Mouse (Mus musculus) CH12.LX (cell line): ENCODE data around the gene Rplp1. TPM values are rescaled to one million over a fixed set of nuclear protein-coding genes. Genes with fewer than 3 reads are reported as not detected.

Experiments used
- DNase-seq: peaks from one replicate; pipeline ENCODE4 v3.0.0-alpha.2; 2013; ENCODE audit errors: extremely low read depth
- H3K27ac ChIP-seq: 2 replicates; pipeline ENCODE4 v1.5.1; 2012; ENCODE audit warnings: low read depth, mild to moderate bottlenecking, control low read depth, moderate library complexity; ENCODE audit not compliant: insufficient read depth
- H3K27me3 ChIP-seq: replicated peaks from 2 replicates; pipeline ENCODE3; 2012; ENCODE audit warnings: inconsistent platforms
- H3K36me3 ChIP-seq, 2 experiments: replicated peaks in 1 of 2; 2 replicates each; pipeline versions ENCODE3 to v1.6.1; 2012; ENCODE audit warnings: inconsistent platforms in 1 of 2, low read length in 1 of 2, mild to moderate bottlenecking in 1 of 2, mixed read lengths in 1 of 2, moderate library complexity in 1 of 2; ENCODE audit not compliant: control insufficient read depth in 1 of 2, insufficient read depth in 1 of 2
- H3K4me1 ChIP-seq, 2 experiments: 2 replicates each; pipeline ENCODE4 v1.6.1; 2012; ENCODE audit warnings: inconsistent platforms in 1 of 2, moderate library complexity in 1 of 2; ENCODE audit not compliant: insufficient read depth in 2 of 2, control insufficient read depth in 1 of 2
- H3K4me2 ChIP-seq: 2 replicates; pipeline ENCODE4 v1.6.1; 2012; ENCODE audit warnings: low read depth, mild to moderate bottlenecking, control low read depth; ENCODE audit not compliant: poor library complexity, insufficient read depth, severe bottlenecking
- H3K4me3 ChIP-seq, 3 experiments: fragments of 150-350 bp in 1 of 3; sonication (generic) in 1 of 3; replicated peaks in 1 of 3; 2 replicates each; pipeline versions ENCODE3 to v1.5.1; 2011 to 2012; ENCODE audit warnings: low read depth in 2 of 3, low read length in 2 of 3, mild to moderate bottlenecking in 2 of 3, moderate library complexity in 2 of 3, control low read depth in 1 of 3, improper control_type of control experiment in 1 of 3, inconsistent platforms in 1 of 3, mixed read lengths in 1 of 3; ENCODE audit not compliant: poor library complexity in 1 of 3
- H3K79me2 ChIP-seq: replicated peaks from 2 replicates; pipeline ENCODE4 v1.6.1; 2012; ENCODE audit warnings: mild to moderate bottlenecking, moderate library complexity; ENCODE audit not compliant: control insufficient read depth, poor library complexity, insufficient read depth, severe bottlenecking; ENCODE audit errors: extremely low read depth
- H3K9ac ChIP-seq: 2 replicates; pipeline ENCODE4 v1.6.1; 2012; ENCODE audit warnings: low read depth, mild to moderate bottlenecking, control low read depth, moderate library complexity; ENCODE audit not compliant: insufficient read depth
- H3K9me3 ChIP-seq: replicated peaks from 2 replicates; pipeline ENCODE3; 2012; ENCODE audit warnings: low read length, inconsistent platforms, mixed read lengths
- BHLHE40 ChIP-seq: IDR thresholded peaks from 2 replicates; pipeline ENCODE4 v1.6.1; 2011; ENCODE audit warnings: mild to moderate bottlenecking, low read depth, low read length, improper control_type of control experiment
- CHD1 ChIP-seq: IDR thresholded peaks from 2 replicates; pipeline ENCODE4 v1.6.1; 2012; ENCODE audit warnings: low read depth, low read length, improper control_type of control experiment, inconsistent platforms
- CTCF ChIP-seq, 2 experiments: IDR thresholded peaks in 1 of 2; conservative IDR thresholded peaks in 1 of 2; 2 replicates each; pipeline ENCODE4 v1.5.1; 2011 to 2012; ENCODE audit warnings: low read depth in 2 of 2, low read length in 2 of 2, improper control_type of control experiment in 1 of 2, inconsistent platforms in 1 of 2, mild to moderate bottlenecking in 1 of 2, moderate library complexity in 1 of 2
- E2F4 ChIP-seq: IDR thresholded peaks from 2 replicates; pipeline ENCODE4 v1.6.1; 2011; ENCODE audit warnings: low read depth, low read length, improper control_type of control experiment; ENCODE audit not compliant: insufficient replicate concordance
- ELF1 ChIP-seq: IDR thresholded peaks from 2 replicates; pipeline ENCODE4 v1.6.1; 2014; ENCODE audit warnings: low read depth, mild to moderate bottlenecking, inconsistent platforms, low read length, improper control_type of control experiment
- EP300 ChIP-seq: IDR thresholded peaks from 2 replicates; pipeline ENCODE4 v1.6.1; 2011; ENCODE audit warnings: low read length, improper control_type of control experiment
- ETS1 ChIP-seq: conservative IDR thresholded peaks from 2 replicates; pipeline ENCODE4 v1.6.1; 2012; ENCODE audit warnings: low read depth, mild to moderate bottlenecking, inconsistent platforms, low read length, improper control_type of control experiment, moderate library complexity
- HCFC1 ChIP-seq: IDR thresholded peaks from 2 replicates; pipeline ENCODE4 v1.6.1; 2012; ENCODE audit warnings: low read depth, mild to moderate bottlenecking, inconsistent platforms, low read length, improper control_type of control experiment
- IRF4 ChIP-seq: IDR thresholded peaks from 2 replicates; pipeline ENCODE4 v1.6.1; 2014; ENCODE audit warnings: low read depth, mild to moderate bottlenecking, inconsistent platforms, low read length, improper control_type of control experiment
- JUND ChIP-seq: conservative IDR thresholded peaks from 2 replicates; pipeline ENCODE4 v1.6.1; 2011; ENCODE audit warnings: low read depth, low read length, improper control_type of control experiment
- MAFK ChIP-seq: IDR thresholded peaks from 2 replicates; pipeline ENCODE4 v1.6.1; 2011; ENCODE audit warnings: low read length, improper control_type of control experiment; ENCODE audit not compliant: insufficient replicate concordance
- MAX ChIP-seq: IDR thresholded peaks from 2 replicates; pipeline ENCODE4 v1.6.1; 2011; ENCODE audit warnings: low read length, improper control_type of control experiment
- MAZ ChIP-seq: IDR thresholded peaks from 2 replicates; pipeline ENCODE4 v1.6.1; 2012; ENCODE audit warnings: low read depth, mild to moderate bottlenecking, inconsistent platforms, low read length, improper control_type of control experiment, moderate library complexity
- MEF2A ChIP-seq: IDR thresholded peaks from 2 replicates; pipeline ENCODE4 v1.6.1; 2014; ENCODE audit warnings: low read depth, mild to moderate bottlenecking, inconsistent platforms, low read length, improper control_type of control experiment, borderline replicate concordance
- MXI1 ChIP-seq: IDR thresholded peaks from 2 replicates; pipeline ENCODE4 v1.6.1; 2011; ENCODE audit warnings: mild to moderate bottlenecking, low read depth, low read length, improper control_type of control experiment
- NELFE ChIP-seq: IDR thresholded peaks from 2 replicates; pipeline ENCODE4 v1.6.1; 2011; ENCODE audit warnings: low read depth, low read length, improper control_type of control experiment
- PAX5 ChIP-seq: IDR thresholded peaks from 2 replicates; pipeline ENCODE4 v1.6.1; 2012; ENCODE audit warnings: low read length, inconsistent platforms, mixed read lengths
- POLR2A ChIP-seq: IDR thresholded peaks from 2 replicates; pipeline ENCODE4 v1.6.1; 2011; ENCODE audit warnings: low read depth, mild to moderate bottlenecking, improper control_type of control experiment, low read length
- POLR2AphosphoS2 ChIP-seq: IDR thresholded peaks from 2 replicates; pipeline ENCODE4 v1.6.1; 2011; ENCODE audit warnings: low read depth, low read length, improper control_type of control experiment
- RAD21 ChIP-seq: IDR thresholded peaks from 2 replicates; pipeline ENCODE4 v1.6.1; 2011; ENCODE audit warnings: low read depth, mild to moderate bottlenecking, low read length, improper control_type of control experiment, moderate library complexity
- RCOR1 ChIP-seq: conservative IDR thresholded peaks from 2 replicates; pipeline ENCODE4 v1.6.1; 2012; ENCODE audit warnings: low read depth, mild to moderate bottlenecking, inconsistent platforms, low read length, improper control_type of control experiment
- SMC3 ChIP-seq: IDR thresholded peaks from 2 replicates; pipeline ENCODE4 v1.6.1; 2011; ENCODE audit warnings: low read depth, low read length, improper control_type of control experiment
- TBP ChIP-seq: conservative IDR thresholded peaks from 2 replicates; pipeline ENCODE4 v1.6.1; 2011; ENCODE audit warnings: low read depth, low read length, improper control_type of control experiment
- TCF12 ChIP-seq: IDR thresholded peaks from 2 replicates; pipeline ENCODE4 v1.6.1; 2014; ENCODE audit warnings: low read depth, mild to moderate bottlenecking, inconsistent platforms, low read length, improper control_type of control experiment
- UBTF ChIP-seq: IDR thresholded peaks from 2 replicates; pipeline ENCODE4 v1.6.1; 2012; ENCODE audit warnings: low read depth, mild to moderate bottlenecking, inconsistent platforms, low read length, improper control_type of control experiment, moderate library complexity
- USF1 ChIP-seq: IDR thresholded peaks from 2 replicates; pipeline ENCODE4 v1.6.1; 2014; ENCODE audit warnings: low read depth, mild to moderate bottlenecking, inconsistent platforms, low read length, improper control_type of control experiment
- USF2 ChIP-seq: conservative IDR thresholded peaks from 2 replicates; pipeline ENCODE4 v1.6.1; 2011; ENCODE audit warnings: low read depth, low read length, improper control_type of control experiment
- ZC3H11A ChIP-seq: IDR thresholded peaks from 2 replicates; pipeline ENCODE4 v1.6.1; 2012; ENCODE audit warnings: low read depth, mild to moderate bottlenecking, inconsistent platforms, low read length, improper control_type of control experiment
- ZKSCAN1 ChIP-seq: IDR thresholded peaks from 2 replicates; pipeline ENCODE4 v1.6.1; 2012; ENCODE audit warnings: low read depth, inconsistent platforms, low read length, improper control_type of control experiment, borderline replicate concordance
- ZMIZ1 ChIP-seq: IDR thresholded peaks from 2 replicates; pipeline ENCODE4 v1.6.1; 2012; ENCODE audit warnings: low read depth, mild to moderate bottlenecking, inconsistent platforms, low read length, improper control_type of control experiment
- dilution Hi-C: fragments of 300-500 bp; cut with MboI; formaldehyde crosslinking; loops from 2 replicates; pipeline ENCODE4 v1.14.3; 2020; ENCODE audit warnings: low sequenced_read_pairs; ENCODE audit not compliant: extremely low pct_unique_long_range_greater_than_20kb, extremely low pct_ligation_motif_present
- in situ Hi-C: fragments of 300-500 bp; cut with MboI; formaldehyde crosslinking; loops from 3 replicates; pipeline ENCODE4 v1.14.3; 2019; ENCODE audit warnings: low sequenced_read_pairs, low pct_ligation_motif_present, low pct_unique_long_range_greater_than_20kb, mixed read lengths
- polyA plus RNA-seq: library from polyadenylated mRNA; unstranded; fragments of >175 nt; gene quantifications from 2 replicates; pipeline ENCODE4 v1.2.1, GENCODE M21; 2012; ENCODE audit warnings: low read depth; ENCODE audit not compliant: insufficient read length
- total RNA-seq, 2 experiments: library from RNA; depleted of rRNA; stranded (reverse); fragments of 300-350 nt in 1 of 2; fragments of >200 nt in 1 of 2; gene quantifications; 2 replicates each; pipeline ENCODE4 v1.2.3; 2012 to 2014

Rplp1 gene
- total and polyA plus RNA-seq, 3 experiments = 6,276 to 13,782 (median 7,835) TPM

DNA sequence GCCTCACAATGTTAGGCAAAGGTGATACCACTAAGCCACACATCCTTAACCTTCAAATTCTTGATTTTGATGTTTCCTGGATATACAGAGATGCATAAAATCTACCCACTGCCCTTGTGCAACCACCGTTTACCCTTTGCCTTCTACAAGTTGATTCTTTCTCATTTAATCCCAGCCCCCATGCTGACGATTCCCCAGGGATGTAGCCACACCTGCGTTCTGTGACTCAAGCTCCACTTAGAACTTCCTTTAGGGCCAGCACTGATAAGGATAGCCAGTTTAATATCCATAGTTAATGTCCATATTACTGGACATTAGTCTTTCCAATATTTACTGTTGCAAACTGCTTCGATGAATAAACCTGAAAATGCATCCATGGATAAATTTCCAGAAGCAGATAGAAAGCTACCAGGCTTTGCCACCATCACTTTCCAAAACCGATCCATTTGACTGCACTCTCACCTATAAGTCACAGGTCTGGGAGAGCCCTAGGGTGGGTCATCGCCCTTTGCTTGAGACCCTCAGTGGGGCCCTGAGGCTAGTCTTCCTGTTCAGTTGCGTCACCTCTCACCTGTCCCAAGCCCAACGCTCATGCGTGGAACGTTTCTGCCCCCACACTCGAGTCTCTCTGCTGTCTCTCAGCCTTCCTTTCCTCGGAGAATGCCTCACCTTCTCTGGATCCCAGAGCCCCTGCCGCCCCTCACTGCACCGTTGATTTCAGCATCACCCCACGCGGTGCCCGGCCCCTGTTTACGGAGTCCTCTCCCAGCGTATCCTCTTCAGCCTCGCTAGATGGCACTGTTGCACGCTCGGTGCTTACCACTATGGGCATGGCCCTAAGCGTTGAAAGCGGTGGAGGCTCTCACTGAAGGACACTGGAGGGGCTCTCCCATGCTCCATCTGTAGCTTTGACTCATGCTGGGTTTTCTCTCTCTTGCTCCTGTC, 33.3 kb upstream of the Rplp1 start (continued):
- TF ChIP-seq JUND (peak; percentile 31; the same call in 1 of the 2 replicates), CTCF (conservative IDR thresholded peaks at IDR 0.05 in 1 of 2, IDR thresholded peaks at IDR 0.05 in 1 of 2; ENCODE audit: low read depth in 2 of 2, low read length in 2 of 2) (peak; percentile 37 to 98; a peak in 3 of 4 replicates), MXI1 (peak; percentile 78), POLR2AphosphoS2 (no peak), MAFK (no peak), ZKSCAN1 (no peak), E2F4 (no peak), BHLHE40 (no peak), MAZ (0 out of 2 replicates have a peak, but pooled peaks have one; percentile 28), MEF2A (no peak; the same call in 1 of the 2 replicates), USF2 (no peak), RAD21 (peak; percentile 97), EP300 (peak; percentile 51), USF1 (no peak), POLR2A (no peak)

DNA sequence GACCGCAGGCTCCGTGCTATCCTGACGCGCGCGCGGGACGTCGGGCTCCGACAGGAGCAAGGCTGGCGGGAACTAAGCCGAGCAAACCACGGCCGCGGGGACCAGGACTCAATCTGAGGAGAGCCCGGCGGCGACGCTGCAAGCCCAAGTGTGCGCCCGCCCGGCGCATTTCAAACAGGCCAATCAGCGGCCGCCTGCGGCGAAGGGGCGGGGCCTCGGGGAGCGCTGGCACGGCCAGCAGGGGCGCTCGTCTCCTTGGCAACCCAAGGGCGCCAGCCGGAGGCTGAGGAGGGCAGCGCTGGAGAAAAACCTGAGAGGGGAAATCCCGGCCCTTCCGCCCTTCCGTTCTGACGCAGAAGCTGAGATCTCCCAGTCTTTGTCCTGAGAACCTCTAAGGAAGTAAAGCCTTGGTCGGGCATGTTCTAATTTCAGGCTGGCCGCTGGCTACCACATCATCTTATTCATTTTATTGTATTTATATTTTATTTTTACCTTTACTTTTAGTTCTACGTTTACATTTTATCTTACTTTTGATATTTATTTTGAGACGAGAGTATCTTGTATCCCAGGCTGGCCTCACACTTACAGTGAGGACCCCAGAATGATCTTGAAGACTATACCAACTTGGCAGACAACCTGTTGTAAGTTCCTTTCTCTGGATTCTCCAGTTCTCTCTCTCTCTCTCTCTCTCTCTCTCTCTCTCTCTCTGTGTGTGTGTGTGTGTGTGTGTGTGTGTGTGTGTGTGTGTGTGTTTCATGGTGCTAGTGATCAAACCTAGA, 32.5 kb upstream of the Rplp1 start, which contains the start of gene Kif23:
TSS of gene Kif23 (minus strand) at position 152 of the 779 bp plus-strand sequence.
- H3K4me1 ChIP-seq = peaks cover 0 to 35% of the 10 kb centered on the region in 2 experiments; a peak in 2 of 4 replicates
- DNase-seq = peak; percentile 97
- no peaks in the 10 kb centered on the region for H3K27me3 ChIP-seq
- peak within 1 kb of the TSS; percentile 66 for H3K9ac ChIP-seq
- peak within 1 kb of the TSS; percentile 96 for H3K4me2 ChIP-seq
- dilution Hi-C loops (no loop called here), in situ Hi-C loops (loop anchor here (5.0 to 10.0 kb wide), 2 partner anchors 35 to 298 kb away; no protein-coding TSS in a partner anchor)
- H3K36me3 ChIP-seq = peaks cover 6 to 32% of the 10 kb centered on the region in 2 experiments
- H3K79me2 ChIP-seq = peaks cover 23% of the 10 kb centered on the region
- H3K27ac ChIP-seq = peak within 1 kb of the TSS; percentile 57; the same call in 1 of the 2 replicates
- H3K9me3 ChIP-seq = no peaks in the 10 kb centered on the region
- peak within 1 kb of the TSS; percentile 75 to 90 (median 88) for H3K4me3 ChIP-seq
- TF ChIP-seq SMC3 (peak; percentile 22; the same call in 1 of the 2 replicates), NELFE (peak; percentile 87), POLR2AphosphoS2 (peak; percentile 66; the same call in 1 of the 2 replicates), ETS1 (peak; percentile 72), ZC3H11A (no peak), MEF2A (peak; percentile 86), IRF4 (peak; percentile 80), JUND (peak; percentile 35; the same call in 1 of the 2 replicates), MXI1 (peak; percentile 90), MAZ (0 out of 2 replicates have a peak, but pooled peaks have one; percentile 24), TCF12 (peak; percentile 84), CHD1 (no peak), USF2 (no peak), HCFC1 (peak; percentile 57), MAX (peak; percentile 76; the same call in 1 of the 2 replicates), POLR2A (peak; percentile 97), CTCF (conservative IDR thresholded peaks at IDR 0.05 in 1 of 2, IDR thresholded peaks at IDR 0.05 in 1 of 2; ENCODE audit: low read depth in 2 of 2, low read length in 2 of 2) (peak in 1 of 2 experiments; percentile 99; a peak in 2 of 4 replicates), EP300 (0 out of 2 replicates have a peak, but pooled peaks have one; percentile 50), TBP (no peak; the same call in 1 of the 2 replicates), RCOR1 (0 out of 2 replicates have a peak, but pooled peaks have one; percentile 26), USF1 (no peak), ELF1 (peak; percentile 80), PAX5 (no peak), ZMIZ1 (peak; percentile 90), UBTF (no peak), BHLHE40 (peak; percentile 57)
